Mouse (Mus musculus) C2C12 (cell line): ENCODE measurements around the gene Bricd5. TPM values are rescaled to one million over a fixed set of nuclear protein-coding genes. Genes with fewer than 3 reads are reported as not detected.

Source experiments
- H3K27me3 ChIP-seq: one replicate; pipeline ENCODE4 v1.6.1; 2011; ENCODE audit not compliant: control insufficient read depth, insufficient read depth, insufficient read length
- H3K36me3 ChIP-seq: one replicate; pipeline ENCODE4 v1.6.1; 2011; ENCODE audit not compliant: control insufficient read depth, insufficient read depth
- H3K4me3 ChIP-seq: one replicate; pipeline ENCODE4 v1.5.1; 2011; ENCODE audit warnings: mild to moderate bottlenecking, control low read depth; ENCODE audit not compliant: poor library complexity, insufficient read depth, severe bottlenecking
- H3K79me2 ChIP-seq: one replicate; pipeline ENCODE4 v1.6.1; 2011; ENCODE audit not compliant: control insufficient read depth, insufficient read depth
- H3K79me3 ChIP-seq: one replicate; pipeline ENCODE4 v1.6.1; 2011; ENCODE audit warnings: low read depth, control low read depth
- H3ac ChIP-seq: one replicate; pipeline ENCODE3; 2011; ENCODE audit warnings: low read depth; ENCODE audit not compliant: control insufficient read depth, insufficient read length
- CEBPB ChIP-seq: IDR thresholded peaks from one replicate; pipeline ENCODE4 v1.6.1; 2011; ENCODE audit warnings: low read depth, mild to moderate bottlenecking, control low read depth, moderate library complexity
- CTCF ChIP-seq: IDR thresholded peaks from one replicate; pipeline ENCODE4 v1.5.1; 2011; ENCODE audit not compliant: control insufficient read depth, insufficient read depth, insufficient read length
- FOSL1 ChIP-seq: IDR thresholded peaks from one replicate; pipeline ENCODE4 v1.8.0; 2011; ENCODE audit warnings: mild to moderate bottlenecking, low read length; ENCODE audit not compliant: poor library complexity, insufficient read depth, severe bottlenecking
- MAX ChIP-seq: IDR thresholded peaks from one replicate; pipeline ENCODE4 v1.6.1; 2011; ENCODE audit warnings: mild to moderate bottlenecking, control low read depth
- MYOD1 ChIP-seq: IDR thresholded peaks from one replicate; pipeline ENCODE4 v1.6.1; 2011; ENCODE audit warnings: low read depth; ENCODE audit not compliant: control insufficient read depth, insufficient read length
- MYOG ChIP-seq: IDR thresholded peaks from one replicate; pipeline ENCODE4 v1.6.1; 2011; ENCODE audit not compliant: control insufficient read depth, insufficient read length; ENCODE audit errors: extremely low read depth
- USF1 ChIP-seq: IDR thresholded peaks from one replicate; pipeline ENCODE4 v1.6.1; 2011; ENCODE audit warnings: low read depth, mild to moderate bottlenecking, control low read depth, moderate library complexity
- polyA plus RNA-seq: library from polyadenylated mRNA; unstranded; fragments of >200 nt; fragmentation: generic; extraction: Trizol; gene quantifications from one replicate; pipeline ENCODE4 v1.2.1, GENCODE M21; 2012; ENCODE audit warnings: missing spikeins

Bricd5 gene
- polyA plus RNA-seq, 1 experiment = 0.06 TPM

DNA sequence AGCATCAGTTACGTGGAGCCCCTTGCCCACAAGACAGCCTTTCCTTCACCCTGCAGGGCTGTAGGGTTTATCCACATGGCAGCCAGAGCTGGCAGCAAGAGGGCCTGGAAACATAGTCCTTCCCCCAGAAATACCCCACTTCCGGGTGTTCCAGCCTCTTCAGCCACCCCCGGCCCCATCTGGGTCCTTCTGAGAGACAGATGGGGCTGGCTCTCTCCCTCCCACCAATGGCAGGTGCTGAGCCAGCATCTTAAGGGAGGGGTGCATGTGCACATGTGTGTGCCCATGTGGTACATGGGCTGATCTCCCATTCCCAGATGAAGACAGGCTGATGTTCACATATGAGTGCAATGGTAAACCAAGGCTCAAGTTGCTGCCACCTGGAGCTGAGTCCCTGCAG lies 21.8 kb downstream of the Bricd5 start:
- peaks cover 39% of the 10 kb centered on the region for H3K27me3 ChIP-seq
- H3K4me3 ChIP-seq = no peak overlapping the region
- H3K79me2 ChIP-seq = no peaks in the 10 kb centered on the region
- H3ac ChIP-seq = no peak overlapping the region
- TF ChIP-seq FOSL1 (no peak), CEBPB (no peak), MYOG (no peak), MAX (no peak), CTCF (no peak), USF1 (no peak), MYOD1 (no peak)
- H3K79me3 ChIP-seq = no peaks in the 10 kb centered on the region
- H3K36me3 ChIP-seq = no peaks in the 10 kb centered on the region

DNA sequence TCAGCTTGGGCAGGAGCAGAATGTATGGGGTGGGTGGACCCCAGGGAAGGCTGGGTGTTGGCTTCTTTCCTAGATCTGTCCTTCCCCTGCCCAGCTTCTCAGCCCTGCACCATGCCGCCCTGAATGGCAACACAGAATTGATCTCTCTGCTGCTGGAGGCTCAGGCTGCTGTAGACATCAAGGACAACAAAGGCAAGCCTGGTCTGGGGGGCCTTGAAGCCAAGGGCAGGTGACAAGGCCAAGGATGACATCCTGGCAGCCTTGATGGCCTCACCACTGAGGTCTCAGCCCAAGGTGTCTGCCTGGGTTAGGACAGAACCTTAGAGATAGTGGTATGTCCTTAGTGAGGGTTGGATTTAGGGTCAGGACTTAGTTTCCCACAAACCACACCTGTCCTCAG lies 22.3 kb downstream of the Bricd5 start:
- H3K27me3 ChIP-seq = peaks cover 44% of the 10 kb centered on the region
- no peak overlapping the region for H3ac ChIP-seq
- H3K4me3 ChIP-seq = no peak overlapping the region
- H3K36me3 ChIP-seq = no peaks in the 10 kb centered on the region
- H3K79me3 ChIP-seq = no peaks in the 10 kb centered on the region
- TF ChIP-seq MYOD1 = no peak
- no peak for TF ChIP-seq CEBPB
- TF ChIP-seq MYOG = no peak
- H3K79me2 ChIP-seq = no peaks in the 10 kb centered on the region

DNA sequence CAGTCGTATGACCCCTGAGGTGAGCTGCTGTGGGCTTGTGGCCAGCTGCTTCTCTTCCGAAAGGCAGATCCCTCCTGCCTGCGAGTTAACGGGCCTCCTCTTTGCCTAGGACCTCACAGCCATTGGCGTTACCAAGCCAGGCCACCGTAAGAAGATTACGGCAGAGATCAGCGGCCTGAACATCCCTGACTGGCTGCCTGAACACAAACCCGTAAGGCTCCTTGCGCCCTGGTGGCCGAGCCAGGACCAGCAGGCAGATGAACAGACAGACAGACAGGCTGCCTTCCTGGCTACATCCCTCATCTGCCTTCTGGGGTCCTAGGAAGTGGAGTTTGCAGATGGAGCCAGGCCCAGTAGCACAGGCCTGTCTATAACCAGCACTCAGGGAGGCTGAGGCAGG lies 28.5 kb downstream of the Bricd5 start:
- no peak for TF ChIP-seq MAX
- no peak for TF ChIP-seq MYOG
- TF ChIP-seq CEBPB = no peak
- no peak for TF ChIP-seq CTCF
- no peak for TF ChIP-seq MYOD1
- TF ChIP-seq USF1 = no peak
- TF ChIP-seq FOSL1 = no peak
- Histone ChIP-seq H3K36me3 (no peaks in the 10 kb centered on the region), H3K79me2 (no peaks in the 10 kb centered on the region), H3ac (no peak overlapping the region), H3K4me3 (no peak overlapping the region), H3K79me3 (no peaks in the 10 kb centered on the region), H3K27me3 (peaks cover 37% of the 10 kb centered on the region)

DNA sequence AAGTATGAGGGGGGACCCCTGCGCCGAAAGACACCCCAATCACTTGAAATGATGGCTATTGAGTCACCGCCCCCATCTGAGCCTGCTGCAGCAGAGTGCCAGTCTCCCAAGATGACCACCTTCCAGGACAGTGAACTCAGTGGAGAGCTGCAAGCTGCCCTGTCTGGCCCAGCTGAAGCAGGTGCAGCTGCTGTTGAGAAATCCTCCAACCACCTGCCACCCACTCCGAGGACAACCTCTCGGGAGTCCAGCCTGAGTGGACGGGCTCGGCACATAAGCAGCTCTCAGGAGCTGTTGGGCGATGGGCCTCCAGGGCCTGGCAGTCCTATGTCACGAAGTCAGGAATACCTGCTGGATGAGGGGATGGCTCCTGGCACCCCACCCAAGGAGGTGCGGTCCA lies 30.4 kb downstream of the Bricd5 start:
- Histone ChIP-seq H3K79me3 (no peaks in the 10 kb centered on the region), H3K4me3 (no peak overlapping the region), H3K27me3 (peaks cover 21% of the 10 kb centered on the region), H3K79me2 (no peaks in the 10 kb centered on the region), H3K36me3 (peaks cover 12% of the 10 kb centered on the region), H3ac (no peak overlapping the region)
- no peak for TF ChIP-seq FOSL1
- no peak for TF ChIP-seq MYOD1
- no peak for TF ChIP-seq MYOG
- TF ChIP-seq USF1 = no peak
- no peak for TF ChIP-seq MAX
- TF ChIP-seq CTCF = no peak
- TF ChIP-seq CEBPB = no peak

DNA sequence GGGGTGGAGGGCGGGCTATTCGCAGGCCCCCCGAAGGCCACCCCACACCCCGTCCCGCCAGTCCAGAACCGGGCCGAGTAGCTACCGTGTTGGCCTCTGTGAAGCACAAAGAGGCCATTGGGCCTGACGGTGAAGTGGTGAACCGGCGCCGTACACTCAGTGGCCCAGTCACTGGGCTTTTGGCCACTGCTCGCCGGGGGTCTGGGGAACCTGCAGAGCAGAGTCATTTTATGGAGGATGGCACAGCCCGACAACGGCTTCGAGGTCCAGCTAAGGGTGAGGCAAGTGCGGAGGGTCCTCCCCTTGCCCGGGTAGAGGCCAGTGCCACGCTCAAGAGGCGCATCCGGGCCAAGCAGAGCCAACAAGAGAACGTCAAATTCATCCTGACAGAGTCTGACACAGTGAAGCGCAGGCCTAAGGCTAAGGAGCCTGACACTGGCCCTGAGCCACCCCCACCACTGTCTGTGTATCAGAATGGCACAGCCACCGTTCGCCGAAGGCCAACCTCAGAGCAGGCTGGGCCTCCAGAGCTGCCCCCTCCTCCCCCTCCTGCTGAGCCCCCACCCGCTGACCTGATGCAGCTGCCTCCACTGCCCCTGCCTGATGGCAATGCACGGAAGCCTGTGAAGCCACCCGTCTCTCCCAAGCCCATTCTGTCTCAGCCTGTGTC lies 31.7 kb downstream of the Bricd5 start:
- H3ac ChIP-seq = no peak overlapping the region
- H3K27me3 ChIP-seq = peaks cover 8% of the 10 kb centered on the region
- H3K4me3 ChIP-seq = no peak overlapping the region
- TF ChIP-seq FOSL1 (no peak), CTCF (no peak), CEBPB (no peak), USF1 (no peak), MAX (no peak), MYOG (no peak), MYOD1 (no peak)
- no peaks in the 10 kb centered on the region for H3K79me3 ChIP-seq
- H3K79me2 ChIP-seq = no peaks in the 10 kb centered on the region
- peaks cover 24% of the 10 kb centered on the region for H3K36me3 ChIP-seq

DNA sequence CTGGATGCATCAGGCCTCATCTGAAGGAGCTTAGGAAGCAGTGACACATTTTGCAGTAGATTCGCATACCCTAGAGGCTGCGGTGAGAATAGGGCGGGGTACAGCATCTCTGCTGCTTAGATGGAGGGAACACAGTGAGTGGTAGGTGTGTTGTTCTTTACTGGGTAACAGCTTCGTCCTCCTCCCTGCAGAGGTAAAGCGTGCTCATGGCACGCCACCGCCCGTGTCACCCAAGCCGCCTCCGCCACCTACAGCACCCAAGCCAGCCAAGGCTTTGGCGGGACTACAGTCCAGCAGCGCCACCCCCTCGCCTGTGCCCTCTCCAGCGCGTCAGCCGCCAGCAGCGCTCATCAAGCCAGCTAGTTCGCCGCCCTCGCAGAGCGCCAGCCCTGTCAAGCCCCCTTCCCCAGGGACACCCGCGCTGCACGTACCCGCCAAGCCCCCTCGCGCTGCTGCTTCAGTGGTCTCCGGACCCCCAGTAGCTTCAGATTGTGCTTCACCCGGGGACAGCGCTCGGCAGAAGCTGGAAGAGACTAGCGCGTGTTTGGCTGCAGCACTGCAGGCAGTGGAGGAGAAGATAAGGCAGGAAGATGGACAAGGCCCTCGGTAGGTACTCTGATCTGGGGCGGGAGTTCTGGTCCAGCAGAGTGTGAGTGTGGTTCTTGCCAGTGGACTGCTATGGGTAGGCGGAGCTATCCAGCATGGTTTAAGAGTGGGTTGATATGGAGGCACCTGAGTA lies 32.8 kb downstream of the Bricd5 start:
- H3K36me3 ChIP-seq = peaks cover 34% of the 10 kb centered on the region
- no peaks in the 10 kb centered on the region for H3K79me2 ChIP-seq
- H3K4me3 ChIP-seq = no peak overlapping the region
- H3K79me3 ChIP-seq = no peaks in the 10 kb centered on the region
- no peak for TF ChIP-seq FOSL1
- TF ChIP-seq MAX = no peak
- TF ChIP-seq CEBPB = no peak
- TF ChIP-seq USF1 = no peak
- TF ChIP-seq MYOG = no peak
- TF ChIP-seq MYOD1 = no peak
- no peak for TF ChIP-seq CTCF
- H3ac ChIP-seq = no peak overlapping the region
- H3K27me3 ChIP-seq = peaks cover 2% of the 10 kb centered on the region
